Mouse (Mus musculus): ENCODE measurements around the gene Itpr2.

Itpr2 gene

DNA sequence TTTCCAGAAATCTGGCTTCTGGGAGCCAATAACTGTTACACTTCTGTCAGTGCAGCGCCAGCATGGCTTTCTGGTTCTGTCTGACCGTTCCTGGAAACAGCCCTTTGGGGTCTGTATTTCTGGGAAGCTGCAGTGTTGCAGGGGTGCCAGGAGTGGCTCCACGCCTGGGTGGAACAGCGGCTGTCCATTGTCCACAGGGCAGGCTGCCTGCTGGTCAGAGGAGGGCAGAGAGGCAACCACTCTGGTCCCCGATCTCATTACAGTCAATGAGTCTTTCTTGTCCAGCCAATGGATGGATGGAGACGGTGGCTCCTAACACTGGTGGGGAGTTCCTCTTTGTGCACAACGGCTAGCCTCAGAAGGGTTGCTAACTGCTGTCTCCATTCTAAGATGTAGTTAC, 150.2 kb downstream of the Itpr2 start:
- DNase-seq (ENCODE audit: low spot score in 2 of 2), result no peak

DNA sequence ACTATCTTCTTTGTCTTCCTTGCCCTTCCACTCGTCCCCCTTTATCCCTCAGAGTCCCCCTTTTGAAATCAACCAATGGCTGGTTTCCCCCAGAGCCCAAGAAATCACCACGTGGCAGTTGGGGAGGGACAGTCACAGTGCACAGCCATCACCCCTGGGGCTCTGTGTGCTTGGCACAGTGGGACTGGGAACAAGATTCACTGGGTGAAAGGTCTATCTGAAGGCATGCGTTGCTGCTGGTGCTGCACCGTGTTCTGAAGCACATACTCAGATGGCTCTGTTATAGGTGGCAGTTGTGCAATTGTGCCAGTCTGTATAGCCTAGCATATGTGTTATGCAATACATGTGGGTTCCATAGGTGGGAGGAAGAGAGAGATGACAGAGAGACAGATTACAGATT, 154.5 kb downstream of the Itpr2 start:
- no peak for DNase-seq (ENCODE audit: low spot score in 2 of 2)

DNA sequence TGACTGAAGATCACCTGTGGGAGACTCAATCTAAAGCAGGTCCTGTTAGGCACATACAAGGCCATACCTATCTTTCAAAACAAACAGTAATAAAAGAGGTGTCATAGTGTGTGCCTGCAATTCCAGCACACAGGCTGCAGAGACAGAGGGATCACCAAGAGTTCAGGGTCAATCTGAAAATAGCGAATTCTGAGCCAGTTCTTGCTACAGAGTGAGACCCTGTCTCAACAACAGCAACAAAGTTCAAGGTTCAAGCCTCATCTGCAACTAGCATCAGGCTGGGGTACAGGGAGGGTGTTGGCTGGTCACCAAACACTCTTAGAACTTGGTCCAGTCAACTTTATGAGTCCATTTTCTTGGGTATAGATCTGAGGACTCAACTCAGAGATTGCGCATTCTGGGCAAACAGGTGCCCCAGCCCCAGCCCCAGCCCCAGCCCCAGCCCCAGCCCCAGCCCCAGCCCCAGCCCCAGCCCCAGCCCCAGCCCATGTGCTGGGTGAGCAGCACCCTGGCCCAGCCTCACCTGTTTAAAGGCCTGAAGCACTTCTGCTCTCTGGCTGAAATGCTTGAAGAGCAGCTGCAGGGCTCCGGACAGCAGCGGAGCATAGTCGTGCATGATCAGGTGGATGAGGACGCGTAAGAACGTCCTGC, 155.4 kb downstream of the Itpr2 start:
- no peak for DNase-seq (ENCODE audit: low spot score in 2 of 2)

DNA sequence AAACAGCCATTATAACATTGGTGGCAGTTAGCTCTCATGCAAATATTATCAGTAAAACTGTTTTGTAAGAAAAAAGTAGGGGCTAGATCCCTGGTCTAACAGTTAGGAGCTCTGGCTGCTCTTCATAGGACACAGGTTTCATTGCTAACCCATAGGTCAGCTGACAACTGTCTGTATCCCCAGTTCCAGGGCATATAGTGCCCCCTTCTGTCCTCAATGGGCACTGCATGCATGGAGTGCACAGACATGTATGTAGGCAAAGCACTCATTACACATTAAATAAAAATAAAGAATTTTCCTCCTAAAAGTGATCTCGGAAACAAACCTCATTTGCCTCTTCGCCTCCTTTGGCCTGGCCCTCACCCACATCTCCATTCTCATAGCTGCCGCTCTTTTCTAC, 157.3 kb downstream of the Itpr2 start:
- no peak for DNase-seq (ENCODE audit: low spot score in 2 of 2)

- no peak for DNase-seq (ENCODE audit: low spot score in 2 of 2)
Observed at GRCm38 (mm10) chr6:146343671-146344384, 158.2 kb downstream of the Itpr2 start.

DNA sequence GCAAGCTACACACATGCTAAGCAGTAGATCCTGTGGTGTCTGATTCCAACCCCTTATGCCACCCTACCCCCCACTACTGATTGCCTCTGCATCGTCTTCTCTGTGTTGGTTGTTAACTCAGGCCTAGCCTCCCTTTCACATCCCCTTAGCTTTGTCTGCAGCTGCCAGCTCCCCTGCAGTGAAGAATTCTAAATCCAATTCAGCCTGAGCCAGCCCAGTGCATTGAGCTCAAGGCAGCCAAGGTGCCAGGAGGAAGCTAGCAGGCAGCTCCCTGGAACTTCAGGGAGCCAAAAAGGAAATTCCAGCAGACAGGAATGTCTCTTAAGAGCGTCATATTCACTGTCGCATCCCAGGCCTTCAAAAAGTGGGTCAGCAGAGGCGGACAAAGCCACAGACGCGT, 159.0 kb downstream of the Itpr2 start:
- peak in 1 of 2 experiments; percentile 19 for DNase-seq (ENCODE audit: low spot score in 2 of 2)

DNA sequence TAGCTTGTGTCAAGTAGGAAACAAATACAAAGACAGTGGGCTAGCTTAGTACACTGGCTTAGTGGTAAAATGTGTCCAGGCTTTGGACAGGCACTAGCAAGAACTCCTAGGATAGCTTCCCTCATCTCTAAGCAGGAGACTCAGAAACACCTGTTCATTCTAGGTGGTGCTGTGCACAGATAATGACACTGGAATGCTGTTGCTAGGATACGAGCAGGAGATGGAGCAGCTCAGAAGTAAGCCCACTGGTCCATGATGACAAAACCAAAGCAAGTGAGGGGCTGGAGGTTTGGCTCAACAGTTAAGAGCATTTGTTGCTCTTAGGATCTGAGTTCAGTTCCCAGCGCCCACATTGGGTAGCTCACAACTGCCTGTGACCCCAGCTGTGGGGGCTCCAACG, 160.1 kb downstream of the Itpr2 start:
- DNase-seq (ENCODE audit: low spot score in 2 of 2), result no peak

DNA sequence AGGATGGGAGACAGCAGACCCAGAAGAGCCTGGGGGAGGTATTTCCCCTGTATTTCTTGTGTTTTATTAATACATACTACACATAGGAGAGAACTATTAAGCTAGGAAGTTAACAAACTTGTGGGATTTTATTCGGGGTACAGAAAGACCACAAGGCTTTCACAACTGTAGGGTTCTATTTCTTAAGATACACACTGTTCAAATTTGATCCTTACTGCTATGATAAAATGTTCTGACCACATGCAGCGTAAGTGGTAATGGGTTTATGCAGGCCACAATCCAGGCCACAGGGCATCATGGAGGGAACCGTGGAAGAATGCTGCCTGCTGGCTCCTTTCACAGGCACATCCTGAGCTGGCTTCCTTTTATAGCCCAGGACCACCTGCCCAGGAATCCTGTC, 160.6 kb downstream of the Itpr2 start:
- DNase-seq (ENCODE audit: low spot score in 2 of 2), result no peak

- no peak for DNase-seq (ENCODE audit: low spot score in 2 of 2)
Observed at GRCm38 (mm10) chr6:146340951-146341350, 161.1 kb downstream of the Itpr2 start.

DNA sequence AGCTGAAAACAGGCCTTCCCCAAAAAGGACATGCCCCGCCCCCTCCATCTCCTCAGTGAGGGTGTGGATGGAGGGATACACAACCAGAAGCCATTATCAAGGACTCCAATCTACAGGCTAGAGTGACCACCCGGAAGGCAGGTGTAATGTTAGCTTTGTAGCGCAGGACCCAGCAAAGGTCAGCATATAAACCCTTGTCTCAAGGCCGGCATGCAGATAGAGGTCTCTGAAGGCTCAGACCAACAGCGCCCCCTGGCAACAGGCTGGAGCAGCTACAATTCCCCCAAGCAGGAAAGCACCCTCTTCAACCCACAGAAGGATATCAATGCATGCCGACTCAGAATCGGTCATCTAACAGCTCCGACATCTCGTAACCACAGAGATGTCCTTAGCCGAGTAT, 162.2 kb downstream of the Itpr2 start:
- DNase-seq (ENCODE audit: low spot score in 2 of 2), result peak in 1 of 2 experiments; percentile 36

- DNase-seq (ENCODE audit: low spot score in 2 of 2), result no peak
Observed at GRCm38 (mm10) chr6:146337237-146337636, 164.8 kb downstream of the Itpr2 start.

DNA sequence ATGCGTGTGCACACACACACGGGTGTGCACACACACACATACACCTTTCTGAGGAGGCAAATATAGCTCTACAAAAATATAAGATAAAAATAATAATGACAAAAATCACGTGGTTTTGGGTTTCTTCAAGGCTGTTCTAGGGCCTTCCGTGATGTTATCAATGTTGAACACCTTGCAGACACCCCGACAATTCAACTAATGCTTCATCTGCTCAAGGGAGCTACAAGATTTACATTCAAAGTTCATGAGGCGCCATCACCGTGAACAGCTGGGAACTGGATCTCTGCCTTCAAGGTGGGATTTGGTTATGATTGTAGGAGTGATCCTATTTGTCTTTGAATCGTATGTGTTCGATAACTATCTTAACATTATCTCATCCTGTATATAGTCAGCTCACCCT, 166.8 kb downstream of the Itpr2 start:
- DNase-seq (ENCODE audit: low spot score in 2 of 2), result no peak

GRCm38 (mm10) chr6:146333506-146333905, 168.5 kb downstream of the Itpr2 start:
- no peak for DNase-seq (ENCODE audit: low spot score in 2 of 2)

GRCm38 (mm10) chr6:146331017-146331669, 170.9 kb downstream of the Itpr2 start:
- DNase-seq (ENCODE audit: low spot score in 2 of 2), result no peak

- DNase-seq (ENCODE audit: low spot score in 2 of 2), result no peak
Observed at GRCm38 (mm10) chr6:146329079-146329478, 172.9 kb downstream of the Itpr2 start.

DNA sequence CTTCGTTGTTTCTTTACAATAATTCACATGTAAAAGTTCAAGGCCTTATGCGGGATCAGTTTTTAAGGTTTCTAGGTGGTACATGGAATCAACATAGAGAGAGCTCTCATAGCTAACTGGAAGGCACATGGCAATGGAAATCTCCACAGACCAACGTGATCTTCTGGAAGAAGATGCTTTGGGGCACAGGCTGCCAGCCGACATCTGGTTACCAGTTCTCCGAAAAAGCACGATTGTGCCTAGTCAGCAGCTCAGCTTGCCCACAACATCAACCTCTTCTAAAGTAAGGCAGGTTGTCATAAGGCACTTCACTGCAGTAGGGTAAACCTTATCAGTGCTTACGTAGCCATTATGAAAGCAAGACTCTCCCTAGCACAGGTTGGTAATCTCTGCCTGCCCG, 175.4 kb downstream of the Itpr2 start:
- no peak for DNase-seq (ENCODE audit: low spot score in 2 of 2)

DNA sequence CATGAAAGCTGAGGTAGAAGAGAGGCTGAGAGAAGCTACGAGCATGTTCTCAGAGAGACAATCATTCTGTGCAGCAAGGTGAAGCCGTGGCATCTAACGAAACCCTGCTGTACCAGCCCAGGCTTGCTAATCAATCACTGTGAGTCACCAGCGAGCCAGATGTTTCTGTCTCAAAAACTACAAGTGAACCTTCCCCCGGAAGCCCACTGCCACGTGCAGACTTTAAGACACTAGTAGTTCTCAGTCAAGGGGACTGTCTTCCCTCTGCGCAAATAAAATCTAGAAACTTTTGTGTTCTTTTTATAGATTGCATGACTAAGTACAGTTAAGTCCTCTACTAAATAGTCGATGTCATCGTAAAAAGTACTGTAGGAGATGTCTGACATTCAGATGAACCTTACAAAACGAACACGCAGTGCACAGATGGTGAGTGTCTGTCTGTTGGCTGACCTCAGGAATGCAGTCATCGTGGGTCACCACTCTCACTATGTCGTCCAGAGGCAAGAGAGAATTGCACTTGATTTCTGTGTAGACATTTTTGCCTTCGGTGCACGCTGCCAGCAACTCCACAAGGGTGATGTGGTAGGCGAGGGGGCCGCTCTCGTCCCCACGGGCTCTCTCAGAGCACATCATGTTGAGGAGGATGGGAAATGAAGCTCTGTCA, 177.3 kb downstream of the Itpr2 start:
- DNase-seq (ENCODE audit: low spot score in 2 of 2), result no peak

GRCm38 (mm10) chr6:146322555-146322954, 179.5 kb downstream of the Itpr2 start:
- no peak for DNase-seq (ENCODE audit: low spot score in 2 of 2)

DNA sequence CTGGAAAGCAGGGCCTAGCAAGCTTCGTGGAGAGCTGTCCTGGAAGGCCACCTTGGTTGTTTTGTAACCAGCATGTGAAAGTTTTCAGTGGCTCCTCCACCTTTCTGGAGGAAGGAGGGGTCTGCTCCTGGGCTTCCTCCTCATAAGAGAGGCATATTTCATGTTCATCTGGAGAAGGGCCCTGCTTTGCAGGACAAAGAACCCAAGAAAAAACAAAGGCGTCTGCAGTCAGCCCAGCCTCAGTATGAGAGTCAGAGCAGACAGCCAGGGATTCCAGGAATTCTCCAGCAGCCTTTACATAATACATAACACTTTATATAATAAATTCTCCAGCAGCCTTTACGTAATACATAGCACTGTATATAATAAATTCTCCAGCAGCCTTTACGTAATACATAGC, 180.1 kb downstream of the Itpr2 start:
- no peak for DNase-seq (ENCODE audit: low spot score in 2 of 2)

DNA sequence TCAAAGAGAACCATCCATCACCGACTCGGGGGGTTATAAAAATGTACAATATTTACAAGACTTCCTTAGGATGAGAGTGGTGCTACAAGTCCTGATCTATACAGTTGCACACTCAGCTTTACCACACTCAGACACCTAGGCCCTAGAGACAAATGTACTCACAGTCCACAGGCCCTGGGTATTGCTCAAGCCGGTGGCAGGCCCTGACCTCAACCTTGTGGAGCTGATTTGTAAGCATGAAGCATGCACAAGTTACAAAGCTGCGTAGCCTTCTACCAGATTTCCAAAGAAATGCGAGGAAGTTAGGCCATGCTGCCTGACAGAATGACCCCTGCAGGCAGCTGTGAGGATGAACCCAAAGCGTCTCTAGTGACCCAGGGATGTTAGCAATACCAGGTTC, 185.6 kb downstream of the Itpr2 start:
- no peak for DNase-seq (ENCODE audit: low spot score in 2 of 2)

GRCm38 (mm10) chr6:146315153-146315552, 186.9 kb downstream of the Itpr2 start:
- DNase-seq (ENCODE audit: low spot score in 2 of 2), result no peak

GRCm38 (mm10) chr6:146314304-146314703, 187.7 kb downstream of the Itpr2 start:
- no peak for DNase-seq (ENCODE audit: low spot score in 2 of 2)

DNA sequence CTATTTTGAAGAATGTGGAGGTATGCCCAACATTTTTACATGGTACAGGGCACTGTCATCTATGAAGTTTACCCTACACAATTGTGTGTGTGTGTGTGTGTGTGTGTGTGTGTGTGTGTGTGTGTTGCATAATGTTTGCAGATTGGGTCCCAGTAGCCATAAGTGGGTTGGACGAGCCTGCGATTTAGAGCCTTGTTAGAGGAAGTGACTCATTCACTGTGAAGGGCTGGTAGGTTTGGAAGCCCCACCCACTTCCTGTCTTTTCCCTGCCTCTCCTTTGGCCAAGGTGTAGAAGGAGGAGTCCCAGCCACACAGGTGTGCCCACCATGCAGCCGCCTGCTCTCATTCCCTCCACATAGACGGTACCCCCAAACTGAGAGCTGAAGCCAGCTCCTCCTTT, 188.6 kb downstream of the Itpr2 start:
- no peak for DNase-seq (ENCODE audit: low spot score in 2 of 2)

All from frontal cortex, postnatal 10 days (tissue).